Mouse (Mus musculus) ES-E14 (cell line): ENCODE data around the gene Foxp1.

ENCODE experiments used
- CHD2 ChIP-seq: IDR thresholded peaks from 2 replicates; pipeline ENCODE4 v1.6.1; 2014; ENCODE audit warnings: mild to moderate bottlenecking, low read depth, low read length, inconsistent platforms
- ZC3H11A ChIP-seq: IDR thresholded peaks from 2 replicates; pipeline ENCODE4 v1.6.1; 2012; ENCODE audit warnings: low read depth, mild to moderate bottlenecking, inconsistent platforms, low read length, borderline replicate concordance

DNA sequence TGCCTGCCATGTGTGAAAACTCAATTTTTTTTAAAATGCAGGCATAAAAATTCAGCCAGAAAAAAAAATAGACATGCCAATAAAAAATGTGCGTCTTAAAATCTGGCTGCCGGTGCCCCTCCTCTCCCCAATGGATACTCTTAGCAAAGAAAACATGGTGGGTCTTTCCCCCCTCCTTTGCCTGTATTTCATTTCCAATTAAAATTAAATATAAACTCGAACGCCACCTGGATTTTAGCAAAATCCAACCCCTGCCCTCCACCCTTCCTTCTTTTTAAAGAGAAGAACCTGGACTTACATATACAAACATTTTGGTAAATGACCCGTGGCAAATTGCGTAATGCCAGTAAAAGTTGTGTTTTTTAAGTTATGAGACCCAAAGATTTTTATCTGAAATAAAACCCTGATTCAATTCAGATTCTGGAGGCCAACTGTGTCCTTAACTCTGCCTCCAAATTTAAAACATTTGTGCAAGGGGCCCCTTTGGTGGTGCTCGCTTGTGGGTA lies 376.1 kb downstream of the Foxp1 start:
- no peak for TF ChIP-seq ZC3H11A
- TF ChIP-seq CHD2 = no peak
